Mouse (Mus musculus) forebrain, embryonic 11.5 days (tissue): ENCODE measurements around the gene Ncdn. TPM values are rescaled to one million over a fixed set of nuclear protein-coding genes. Genes with fewer than 3 reads are reported as not detected.
A peak's percentile ranks its signal among the peaks of the same experiment; 100 is the strongest.

Source experiments
- ATAC-seq: fragments of 200-750 bp; cut with Nextera tagmentation; replicated peaks from 2 replicates; pipeline ENCODE4 v1.8.0; 2017; ENCODE audit warnings: moderate TSS enrichment; ENCODE audit not compliant: low FRiP score
- DNase-seq: peaks from one replicate; pipeline ENCODE4 v3.0.0-alpha.2; 2017; ENCODE audit warnings: low spot score
- H3K27ac ChIP-seq: fragments of 300-500 bp; sonication (generic); 2 replicates; pipeline ENCODE4 v1.5.1; 2014; ENCODE audit warnings: low read depth, low read length
- H3K27me3 ChIP-seq: fragments of 300-500 bp; sonication (generic); 2 replicates; pipeline ENCODE4 v1.6.1; 2014; ENCODE audit warnings: mild to moderate bottlenecking, low read length, mixed read lengths; ENCODE audit not compliant: control insufficient read depth, insufficient read depth
- H3K36me3 ChIP-seq: fragments of 300-500 bp; sonication (generic); 2 replicates; pipeline ENCODE4 v1.6.1; 2014; ENCODE audit warnings: mild to moderate bottlenecking, low read length, moderate library complexity, mixed read lengths; ENCODE audit not compliant: control insufficient read depth, insufficient read depth
- H3K4me1 ChIP-seq: fragments of 300-500 bp; sonication (generic); replicated peaks from 2 replicates; pipeline ENCODE4 v1.6.1; 2014; ENCODE audit warnings: low read length, mixed read lengths; ENCODE audit not compliant: control insufficient read depth, insufficient read depth
- H3K4me2 ChIP-seq: fragments of 300-500 bp; sonication (generic); 2 replicates; pipeline ENCODE4 v1.6.1; 2014; ENCODE audit warnings: low read depth, mild to moderate bottlenecking, low read length, moderate library complexity, mixed read lengths; ENCODE audit not compliant: severe bottlenecking
- H3K4me3 ChIP-seq: fragments of 300-500 bp; sonication (generic); 2 replicates; pipeline ENCODE4 v1.5.1; 2014; ENCODE audit warnings: low read depth, low read length
- H3K9ac ChIP-seq: fragments of 300-500 bp; sonication (generic); 2 replicates; pipeline ENCODE4 v1.6.1; 2014; ENCODE audit warnings: low read length
- H3K9me3 ChIP-seq: fragments of 300-500 bp; sonication (generic); 2 replicates; pipeline ENCODE4 v1.6.1; 2016; ENCODE audit warnings: low read length, mixed read lengths; ENCODE audit not compliant: control insufficient read depth
- WGBS: fragments of 180-500 bp; shearing (Covaris S2); extraction: QIAGEN DNeasy Blood & Tissue Kit; methylation state at CpG from one replicate; pipeline ENCODE4 v1.1.7; 2014; 5-methylcytosine and 5-hydroxymethylcytosine counted together
- polyA plus RNA-seq: library from polyadenylated mRNA; unstranded; fragments of >200 nt; fragmentation: Nextera tagmentation; extraction: Ambion mirVana; gene quantifications from 2 replicates; pipeline ENCODE4 v1.2.1, GENCODE M21; 2014

Gene Ncdn
- polyA plus RNA-seq, 1 experiment from 2014 or later = 37.3 TPM

- H3K9me3 ChIP-seq = no peaks in the 10 kb centered on the region
- DNase-seq = no peak
Observed at GRCm38 (mm10) chr4:126779148-126779581, 25.9 kb upstream of the Ncdn start.

GRCm38 (mm10) chr4:126775182-126775581, 21.9 kb upstream of the Ncdn start:
- no peak overlapping the region for H3K4me2 ChIP-seq
- H3K9me3 ChIP-seq = no peaks in the 10 kb centered on the region
- H3K27me3 ChIP-seq = no peaks in the 10 kb centered on the region
- DNase-seq = no peak
- peaks cover 13% of the 10 kb centered on the region; the same call in 1 of the 2 replicates for H3K4me1 ChIP-seq
- no peak overlapping the region for H3K9ac ChIP-seq
- no peaks in the 10 kb centered on the region for H3K36me3 ChIP-seq
- no peak overlapping the region for H3K27ac ChIP-seq
- H3K4me3 ChIP-seq = no peak overlapping the region
- no peak for ATAC-seq
- WGBS = 71% methylated on average over 1 of the region's 1 CpGs

More at GRCm38 (mm10) chr4:126779148-126779581, 25.9 kb upstream of the Ncdn start:
- Histone ChIP-seq H3K4me1 (peaks cover 34% of the 10 kb centered on the region; the same call in 1 of the 2 replicates), H3K27me3 (no peaks in the 10 kb centered on the region), H3K36me3 (no peaks in the 10 kb centered on the region), H3K4me2 (no peak overlapping the region), H3K27ac (peak overlapping the region; percentile 62), H3K9ac (no peak overlapping the region), H3K4me3 (no peak overlapping the region)
- 0 out of 2 replicates have a peak, but pooled peaks have one; percentile 46 for ATAC-seq
- 30% methylated on average over 8 of the region's 8 CpGs for WGBS

- Histone ChIP-seq H3K4me2 (no peak overlapping the region), H3K9ac (no peak overlapping the region), H3K4me3 (no peak overlapping the region), H3K9me3 (no peaks in the 10 kb centered on the region), H3K36me3 (no peaks in the 10 kb centered on the region), H3K4me1 (peaks cover 2% of the 10 kb centered on the region; the same call in 1 of the 2 replicates), H3K27ac (no peak overlapping the region), H3K27me3 (no peaks in the 10 kb centered on the region)
- DNase-seq (no peak), ATAC-seq (no peak)
- WGBS = 93% methylated on average over 6 of the region's 6 CpGs
Observed at GRCm38 (mm10) chr4:126773871-126774270, 20.6 kb upstream of the Ncdn start.

GRCm38 (mm10) chr4:126770831-126771230, 17.6 kb upstream of the Ncdn start:
- Histone ChIP-seq H3K4me2 (no peak overlapping the region), H3K9me3 (no peaks in the 10 kb centered on the region), H3K36me3 (no peaks in the 10 kb centered on the region), H3K4me1 (no peaks in the 10 kb centered on the region), H3K9ac (no peak overlapping the region), H3K27ac (no peak overlapping the region), H3K27me3 (no peaks in the 10 kb centered on the region), H3K4me3 (no peak overlapping the region)
- DNase-seq (no peak), ATAC-seq (no peak)
- WGBS = 93% methylated on average over 4 of the region's 4 CpGs

GRCm38 (mm10) chr4:126769800-126770563, 16.7 kb upstream of the Ncdn start:
- ATAC-seq = no peak
- Histone ChIP-seq H3K9me3 (no peaks in the 10 kb centered on the region), H3K27me3 (no peaks in the 10 kb centered on the region), H3K9ac (no peak overlapping the region), H3K4me3 (no peak overlapping the region), H3K27ac (no peak overlapping the region), H3K36me3 (no peaks in the 10 kb centered on the region), H3K4me2 (no peak overlapping the region), H3K4me1 (no peaks in the 10 kb centered on the region)
- no peak for DNase-seq
- WGBS = 89% methylated on average over 9 of the region's 9 CpGs

DNA sequence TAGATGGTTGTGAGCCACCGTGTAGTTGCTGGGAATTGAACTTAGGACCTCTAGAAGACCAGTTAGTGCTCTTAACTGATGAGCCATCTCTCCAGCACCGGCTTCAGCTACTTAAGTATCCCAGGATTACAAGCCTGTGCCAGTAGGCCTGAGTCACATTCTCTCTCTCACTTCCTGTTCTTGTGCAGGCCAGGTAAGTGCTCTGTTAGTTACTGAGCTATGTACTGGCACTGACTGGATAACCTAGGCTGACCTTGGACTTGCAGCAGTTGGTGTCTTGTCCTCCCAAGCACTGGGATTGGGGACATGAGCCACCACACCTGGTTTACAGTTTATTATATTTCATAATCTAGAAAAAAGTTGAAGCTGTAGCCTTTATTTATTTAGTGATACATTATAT, 10.2 kb upstream of the Ncdn start:
- Histone ChIP-seq H3K36me3 (no peaks in the 10 kb centered on the region), H3K9ac (no peak overlapping the region), H3K4me3 (no peak overlapping the region), H3K27ac (no peak overlapping the region), H3K9me3 (no peaks in the 10 kb centered on the region), H3K27me3 (no peaks in the 10 kb centered on the region), H3K4me2 (no peak overlapping the region), H3K4me1 (no peaks in the 10 kb centered on the region; the same call in 1 of the 2 replicates)
- WGBS = 83% methylated on average over 2 of the region's 2 CpGs
- DNase-seq (no peak), ATAC-seq (no peak)

GRCm38 (mm10) chr4:126762586-126763359, 9.5 kb upstream of the Ncdn start:
- ATAC-seq (0 out of 2 replicates have a peak, but pooled peaks have one; percentile 21), DNase-seq (peak; percentile 45)
- Histone ChIP-seq H3K27me3 (no peaks in the 10 kb centered on the region), H3K4me1 (no peaks in the 10 kb centered on the region; the same call in 1 of the 2 replicates), H3K9me3 (no peaks in the 10 kb centered on the region), H3K36me3 (no peaks in the 10 kb centered on the region), H3K9ac (no peak overlapping the region), H3K4me3 (no peak overlapping the region), H3K27ac (no peak overlapping the region), H3K4me2 (no peak overlapping the region)
- 50% methylated on average over 11 of the region's 11 CpGs for WGBS

DNA sequence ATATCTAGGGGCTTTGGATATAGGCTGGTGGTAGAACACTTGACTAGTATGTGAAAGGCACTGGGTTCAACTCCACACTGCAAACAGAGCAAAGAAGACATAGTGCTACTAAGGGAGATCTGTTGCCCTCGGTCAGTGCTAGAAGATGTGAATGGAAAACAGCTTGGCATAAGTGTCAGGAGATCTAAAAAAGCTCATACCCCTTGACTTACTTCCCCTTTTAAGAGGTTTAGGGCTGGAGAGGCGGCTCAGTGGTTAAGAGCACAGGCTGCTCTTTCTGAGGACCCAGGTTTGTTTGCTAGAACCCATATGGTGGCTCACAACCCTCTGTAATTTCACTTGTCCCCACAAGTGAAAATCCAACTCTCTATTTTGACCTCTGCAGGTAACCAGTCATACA, 6.2 kb upstream of the Ncdn start:
- 85% methylated on average over 2 of the region's 2 CpGs for WGBS
- Histone ChIP-seq H3K4me2 (no peak overlapping the region), H3K27me3 (no peaks in the 10 kb centered on the region), H3K9ac (no peak overlapping the region), H3K27ac (no peak overlapping the region), H3K4me3 (no peak overlapping the region), H3K4me1 (peaks cover under 1% of the 10 kb centered on the region; the same call in 1 of the 2 replicates), H3K36me3 (no peaks in the 10 kb centered on the region), H3K9me3 (no peaks in the 10 kb centered on the region)
- DNase-seq (no peak), ATAC-seq (no peak)
